Mouse (Mus musculus): ENCODE results near the gene Smim24.

Gene Smim24

GRCm38 (mm10) chr10:81422661-81423217, 29.9 kb downstream of the Smim24 start:
- DNase-seq (ENCODE audit: low spot score in 2 of 2): no peak

DNA sequence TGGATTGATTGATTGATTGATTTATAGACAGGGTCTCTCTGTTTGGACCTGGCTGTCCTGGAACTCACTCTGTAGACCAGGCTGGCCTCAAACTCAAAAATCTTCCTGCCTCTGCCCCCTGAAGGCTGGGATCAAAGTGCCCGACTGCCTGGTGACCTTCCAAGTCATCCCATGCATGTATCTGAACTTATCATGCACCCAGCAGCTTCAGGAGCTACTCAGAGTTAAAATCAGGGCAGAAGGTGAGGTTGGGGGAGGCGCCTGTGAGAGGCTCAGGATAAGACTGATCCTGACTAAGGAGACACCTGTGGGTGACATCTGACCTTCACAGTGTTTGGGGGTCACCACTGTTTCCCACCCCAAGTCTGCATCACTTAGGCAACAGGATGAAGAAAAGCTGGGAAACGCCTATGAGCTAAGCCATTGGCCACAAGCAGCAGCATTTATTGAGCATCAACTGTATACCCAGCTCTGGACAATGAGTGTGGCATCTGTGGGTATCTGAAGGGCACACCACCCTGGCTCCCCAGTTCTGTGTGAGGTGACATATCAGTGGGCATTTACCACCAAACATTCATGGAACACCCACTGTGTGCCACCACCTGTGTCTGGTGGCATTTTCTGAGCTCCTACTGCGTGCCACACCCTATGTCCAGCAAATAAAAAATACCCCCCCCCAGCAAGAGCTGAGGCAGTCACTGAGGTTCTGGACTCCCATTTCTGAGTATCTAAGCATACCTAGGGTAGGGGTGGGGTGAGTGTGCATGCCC, 30.8 kb downstream of the Smim24 start:
- no peak for DNase-seq (ENCODE audit: low spot score in 2 of 2)

GRCm38 (mm10) chr10:81424246-81425051, 31.6 kb downstream of the Smim24 start:
- DNase-seq (ENCODE audit: low spot score in 2 of 2): no peak

DNA sequence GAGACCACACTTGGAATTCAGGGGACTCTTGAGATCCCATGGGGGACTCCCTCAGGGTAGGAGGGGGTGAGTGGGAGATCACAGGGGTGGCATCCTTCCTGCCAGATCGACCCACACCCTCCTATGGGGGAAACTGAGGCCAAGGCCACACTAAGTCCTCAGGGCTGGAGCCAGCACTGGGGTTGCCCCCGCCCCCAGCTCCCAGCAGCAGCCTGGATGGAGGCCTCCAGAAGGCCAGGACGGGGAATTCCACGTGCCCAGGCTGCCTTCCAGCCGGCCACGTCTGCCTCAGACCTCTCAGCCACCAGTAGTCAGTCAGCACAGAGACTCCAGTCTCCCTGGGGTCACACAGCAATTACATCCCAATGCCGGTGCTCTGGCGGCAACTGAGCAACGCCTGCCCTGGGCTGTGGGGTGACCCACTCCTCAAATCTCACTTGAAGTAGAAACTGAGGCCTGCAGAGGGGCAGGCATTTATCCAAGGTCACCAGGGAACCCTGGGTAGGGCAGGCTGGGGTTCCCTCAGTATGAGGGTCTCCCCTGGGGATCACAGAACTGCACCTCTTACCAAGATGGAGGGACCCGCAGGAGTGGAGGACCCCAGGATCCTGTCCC, 32.5 kb downstream of the Smim24 start:
- no peak for DNase-seq (ENCODE audit: low spot score in 2 of 2)

- DNase-seq (ENCODE audit: low spot score in 2 of 2): no peak
Measured at GRCm38 (mm10) chr10:81426081-81426671, 33.3 kb downstream of the Smim24 start.

- no peak for DNase-seq (ENCODE audit: low spot score in 2 of 2)
Measured at GRCm38 (mm10) chr10:81426897-81427296, 34.0 kb downstream of the Smim24 start.

- no peak for DNase-seq (ENCODE audit: low spot score in 2 of 2)
Measured at GRCm38 (mm10) chr10:81427327-81427726, 34.5 kb downstream of the Smim24 start.

- no peak for DNase-seq (ENCODE audit: low spot score in 2 of 2)
Measured at GRCm38 (mm10) chr10:81427804-81428506, 35.1 kb downstream of the Smim24 start.

- DNase-seq (ENCODE audit: low spot score in 2 of 2): no peak
Measured at GRCm38 (mm10) chr10:81428507-81428870, 35.6 kb downstream of the Smim24 start.

DNA sequence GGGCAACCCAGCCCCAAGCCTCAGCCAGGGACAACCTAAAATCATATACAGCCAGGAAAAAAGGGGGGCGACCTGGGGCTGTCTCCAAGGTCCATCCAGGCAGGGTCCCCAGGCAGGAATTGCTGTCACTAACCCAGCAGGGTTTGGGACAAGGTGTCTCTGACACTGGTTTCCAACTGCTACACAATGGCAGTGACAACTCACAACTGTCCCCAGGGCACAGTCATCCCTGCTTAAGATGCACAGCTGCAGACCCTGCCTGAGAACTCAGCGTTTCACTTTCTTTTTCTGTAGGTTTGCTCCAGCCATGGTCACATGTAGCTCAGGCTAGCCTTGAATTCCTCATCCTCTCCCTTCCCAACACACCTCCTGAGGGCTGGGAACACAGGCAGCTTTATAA, 36.2 kb downstream of the Smim24 start:
- DNase-seq (ENCODE audit: low spot score in 2 of 2): no peak

GRCm38 (mm10) chr10:81429605-81430061, 36.8 kb downstream of the Smim24 start:
- DNase-seq (ENCODE audit: low spot score in 2 of 2): peak; percentile 89 to 94

DNA sequence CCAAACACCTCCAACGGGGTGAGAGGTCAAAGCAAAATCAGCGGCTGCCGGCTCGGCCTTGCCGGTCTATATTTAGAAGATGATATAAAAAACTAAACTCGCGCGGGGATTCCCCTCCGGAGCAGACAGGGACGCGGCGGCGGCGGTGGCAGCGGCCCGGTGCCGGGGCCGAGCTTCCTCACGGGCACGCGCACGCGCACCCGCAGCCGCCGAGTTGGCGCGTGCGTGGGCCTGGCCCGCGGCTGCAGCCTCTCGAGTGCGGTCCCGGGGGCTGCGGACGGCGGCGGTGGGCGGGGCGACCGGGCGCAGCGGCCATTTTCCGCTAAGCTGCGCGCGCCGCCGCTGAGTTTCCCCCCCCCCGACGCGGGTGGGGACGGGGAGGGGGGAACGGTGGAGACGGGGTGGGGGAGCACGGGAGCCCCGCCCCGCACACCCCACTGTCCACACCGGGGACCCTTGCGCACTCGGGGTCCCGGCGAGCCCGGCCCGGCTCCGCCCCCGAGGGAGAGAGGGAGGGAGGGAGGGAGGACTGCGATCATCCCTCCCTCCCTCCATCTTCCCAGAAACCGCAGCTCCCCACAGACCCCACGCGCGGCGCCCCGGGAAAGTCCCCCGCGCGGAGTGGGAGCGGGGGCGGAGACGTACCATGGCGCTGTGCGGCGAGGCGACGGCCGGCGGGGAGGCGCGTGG, 37.4 kb downstream of the Smim24 start:
- DNase-seq (ENCODE audit: low spot score in 2 of 2): peak; percentile 77 to 79

DNA sequence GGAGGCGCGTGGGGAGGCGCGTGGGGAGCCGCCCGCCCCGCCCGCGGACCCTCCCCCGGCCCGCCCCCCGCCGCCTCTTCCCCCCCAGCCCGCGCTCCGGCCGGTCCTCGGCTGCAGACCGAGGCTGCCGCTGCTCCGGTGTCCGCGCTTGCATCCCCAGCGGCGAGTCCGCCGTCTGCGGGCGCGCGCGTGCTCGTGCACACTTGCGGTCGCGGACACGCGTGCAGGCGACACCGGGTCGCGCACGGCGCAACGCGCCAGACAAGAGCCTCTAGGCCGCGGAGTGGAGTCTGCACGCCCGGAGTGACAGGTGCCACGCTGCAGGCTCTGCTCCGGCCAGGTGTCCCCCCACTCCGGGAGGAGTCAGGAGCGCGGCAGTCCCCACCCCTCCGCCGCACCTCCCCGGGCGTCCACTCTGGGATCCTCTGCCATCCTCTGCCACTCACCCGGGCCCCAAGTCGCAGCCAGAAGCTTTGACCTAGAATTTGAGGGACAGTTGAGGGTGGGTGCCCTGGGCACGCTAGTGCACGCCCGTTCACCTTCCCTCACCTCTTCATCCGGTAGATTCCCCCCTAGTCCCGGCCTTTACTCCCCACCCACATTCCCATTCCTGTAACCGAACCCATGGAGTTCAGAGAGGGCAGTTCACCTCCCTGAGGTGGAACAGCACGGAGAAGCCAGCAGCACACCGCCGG, 38.1 kb downstream of the Smim24 start:
- DNase-seq (ENCODE audit: low spot score in 2 of 2): peak; percentile 49 to 54

DNA sequence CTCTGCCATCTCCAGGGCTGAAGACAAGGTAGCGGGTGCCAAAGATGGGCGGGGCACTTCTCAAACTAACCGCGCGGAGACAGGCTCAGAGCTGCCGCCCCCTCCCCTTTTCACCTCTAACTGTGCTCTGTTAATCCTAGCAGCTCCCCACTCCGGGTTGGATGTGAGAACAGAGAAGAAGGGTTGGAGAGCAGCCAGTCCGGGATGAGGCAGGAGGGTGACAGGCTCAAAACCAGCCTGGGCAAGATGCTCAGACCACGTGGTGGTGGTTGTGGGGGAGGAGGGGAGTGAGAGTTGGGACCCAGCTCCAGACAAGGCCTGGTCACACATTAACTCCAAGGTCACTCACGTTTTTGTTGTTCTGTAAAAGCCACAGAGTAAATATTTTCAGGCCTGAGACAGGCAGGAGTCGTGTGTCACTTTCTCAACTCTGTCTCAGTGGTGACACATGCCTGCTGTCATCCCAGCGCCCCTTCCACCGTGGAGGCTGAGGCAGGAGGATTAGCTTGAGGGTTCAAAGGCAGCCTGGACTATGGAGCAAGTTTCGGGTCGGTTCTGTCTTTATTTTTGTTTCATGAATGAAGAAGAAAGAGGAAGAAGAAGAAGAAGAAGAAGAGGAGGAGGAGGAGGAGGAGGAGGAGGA, 38.8 kb downstream of the Smim24 start:
- no peak for DNase-seq (ENCODE audit: low spot score in 2 of 2)

- no peak for DNase-seq (ENCODE audit: low spot score in 2 of 2)
Measured at GRCm38 (mm10) chr10:81432169-81432867, 39.5 kb downstream of the Smim24 start.

- peak; percentile 94 to 97 for DNase-seq (ENCODE audit: low spot score in 2 of 2)
Measured at GRCm38 (mm10) chr10:81432868-81433262, 40.0 kb downstream of the Smim24 start.

DNA sequence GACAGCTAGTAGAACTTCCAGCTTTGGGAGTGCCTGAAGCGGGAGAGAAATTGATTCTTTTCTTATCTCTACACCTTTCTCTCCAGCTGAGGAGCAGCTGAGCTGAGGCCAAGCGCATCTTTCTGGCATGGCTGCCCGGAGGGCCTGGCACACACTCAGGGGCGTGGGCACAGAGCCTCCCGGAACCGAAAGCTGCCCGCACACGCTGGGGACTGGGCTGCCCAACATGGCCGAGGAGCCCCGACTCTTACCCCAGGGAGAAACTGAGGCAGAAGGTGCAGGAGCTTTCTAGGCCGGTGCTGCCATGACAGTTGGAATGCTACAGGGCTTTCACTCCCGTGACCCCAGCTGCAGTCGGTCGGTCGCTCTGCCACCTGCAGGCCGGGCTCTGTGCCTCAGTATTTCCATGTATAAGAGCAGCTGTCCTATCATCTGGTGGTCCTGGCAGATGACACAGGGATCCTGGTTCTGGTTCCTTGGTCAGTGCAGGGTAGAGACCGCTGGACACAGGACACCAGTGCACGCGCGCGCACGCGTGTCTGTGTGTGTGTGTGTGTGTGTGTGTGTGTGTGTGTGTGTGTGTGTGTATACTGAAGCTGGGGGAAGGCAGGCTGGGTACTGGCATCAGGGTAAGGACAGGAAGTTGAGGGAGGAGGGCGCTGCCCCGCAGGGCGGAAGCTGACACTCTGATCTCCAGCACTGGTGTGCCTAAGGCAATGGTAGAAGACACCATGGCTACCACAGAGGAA, 40.9 kb downstream of the Smim24 start:
- DNase-seq (ENCODE audit: low spot score in 2 of 2): peak; percentile 83 to 86
